Mouse (Mus musculus): Measurements from ENCODE around the gene Camk2n2.

GRCm38 (mm10) chr16:20629731-20630634 lies 8.9 kb upstream of the Camk2n2 start, which contains the start of gene Ece2:
- TF ChIP-seq CTCF (conservative IDR thresholded peaks at IDR 0.05; ENCODE audit: low read length) (no peak), NANOG (IDR thresholded peaks at IDR 0.05; ENCODE audit: borderline replicate concordance, low read length) (no peak), POU5F1 (IDR thresholded peaks at IDR 0.05; ENCODE audit: borderline replicate concordance, low read length) (no peak)

Measured in E14TG2a.4 (cell line).